Mouse (Mus musculus): ENCODE results near the gene Gm10160.
"Not testable (repeated sequence)": the region's sequence is repeated elsewhere in the genome, so short reads cannot be mapped to it uniquely, and the experiment has no call there.

The Gm10160 gene

DNA sequence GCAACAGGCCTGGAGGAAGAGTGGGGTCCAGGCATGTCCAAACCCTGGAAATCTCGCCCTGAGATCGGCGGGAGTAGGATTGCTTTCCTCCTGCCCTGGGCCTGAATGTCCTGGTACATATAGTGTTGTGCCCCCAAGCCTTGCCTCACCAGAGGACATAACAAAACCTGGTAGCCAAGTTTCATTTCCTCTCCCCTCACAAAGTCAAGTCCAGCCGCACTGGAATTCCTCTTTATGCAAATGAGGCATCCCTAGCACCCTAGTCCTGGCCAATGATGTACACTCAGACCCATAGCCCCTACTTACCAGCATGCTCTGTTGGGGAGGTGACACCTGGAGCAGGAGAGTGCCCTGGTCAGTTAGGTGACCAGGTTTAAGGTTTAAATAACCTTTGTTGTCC is 627 bp upstream of the Gm10160 start:
- no peak for DNase-seq

DNA sequence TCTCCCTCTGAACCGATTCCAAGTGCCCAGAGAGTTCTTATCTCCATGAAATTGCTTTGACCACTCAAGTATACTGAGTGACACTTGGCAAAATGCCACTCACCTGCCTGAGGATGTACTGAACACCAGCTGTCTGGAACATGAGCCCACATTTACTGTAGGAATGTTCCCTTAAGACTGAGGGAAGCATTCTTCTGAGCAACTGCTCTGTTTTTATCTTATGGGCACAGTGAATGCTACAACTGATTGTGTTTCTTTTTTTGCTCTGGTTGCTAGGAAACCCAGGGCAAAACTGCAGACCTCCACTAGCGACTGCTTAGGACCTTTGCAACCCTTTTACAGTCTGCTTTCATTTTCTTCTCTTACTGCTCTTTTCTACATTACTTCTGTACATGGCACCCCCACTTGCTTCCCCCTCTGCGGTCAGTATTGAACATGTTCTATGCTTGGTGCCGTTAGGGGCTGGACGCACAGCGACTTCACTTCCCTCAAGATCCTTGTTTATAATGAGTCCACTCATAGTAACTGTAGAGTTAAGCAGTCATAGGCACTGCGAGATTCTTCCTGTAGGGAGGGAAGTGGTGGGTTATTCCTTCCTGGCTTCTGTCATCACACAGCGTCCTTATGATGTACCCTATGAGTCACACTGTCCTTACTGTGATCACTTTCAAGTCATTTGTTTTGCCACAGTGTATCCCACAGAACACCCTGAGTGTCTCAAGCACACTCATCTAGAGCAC is 856 bp downstream of the Gm10160 start:
- no peak for DNase-seq

DNA sequence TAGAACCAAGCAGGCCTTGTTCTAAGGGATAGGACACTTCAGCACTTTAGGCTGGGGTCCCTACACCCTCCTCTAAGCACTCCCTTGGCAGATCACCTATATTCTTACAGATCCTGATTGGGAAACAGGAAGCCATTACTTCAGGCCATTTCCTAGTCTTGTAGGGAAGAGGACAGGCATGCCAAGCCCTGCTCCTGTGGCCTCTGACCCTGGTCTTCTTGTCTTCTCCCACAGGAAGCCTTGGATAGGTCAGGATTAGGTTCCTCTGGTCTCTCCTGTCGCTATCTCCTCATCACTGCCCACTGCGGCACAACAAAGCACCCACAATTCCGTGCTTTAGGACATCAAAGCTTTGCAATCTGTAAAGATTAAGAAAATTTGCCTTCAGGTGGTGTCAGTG is 3.9 kb downstream of the Gm10160 start:
- no peak for DNase-seq

DNA sequence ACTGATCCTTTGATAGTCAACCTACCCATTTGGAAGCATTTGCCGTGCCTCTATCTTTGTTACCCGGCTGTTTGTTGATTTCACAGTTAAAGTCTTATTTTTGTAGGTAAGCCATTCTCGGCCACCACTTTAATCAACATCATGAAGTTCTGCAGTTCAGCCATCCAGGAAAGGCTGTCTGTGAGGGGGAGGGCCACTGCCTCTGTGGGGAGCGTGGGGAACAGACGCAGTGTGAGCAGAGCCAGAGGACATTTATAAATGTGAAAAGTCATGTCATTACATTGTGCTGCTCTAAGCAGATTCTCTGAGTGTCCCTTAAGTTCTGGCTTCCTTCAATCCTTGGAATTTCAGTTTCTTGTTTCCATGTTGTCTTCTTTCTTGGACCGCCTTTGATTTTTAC is 5.4 kb downstream of the Gm10160 start:
- no peak for DNase-seq

DNA sequence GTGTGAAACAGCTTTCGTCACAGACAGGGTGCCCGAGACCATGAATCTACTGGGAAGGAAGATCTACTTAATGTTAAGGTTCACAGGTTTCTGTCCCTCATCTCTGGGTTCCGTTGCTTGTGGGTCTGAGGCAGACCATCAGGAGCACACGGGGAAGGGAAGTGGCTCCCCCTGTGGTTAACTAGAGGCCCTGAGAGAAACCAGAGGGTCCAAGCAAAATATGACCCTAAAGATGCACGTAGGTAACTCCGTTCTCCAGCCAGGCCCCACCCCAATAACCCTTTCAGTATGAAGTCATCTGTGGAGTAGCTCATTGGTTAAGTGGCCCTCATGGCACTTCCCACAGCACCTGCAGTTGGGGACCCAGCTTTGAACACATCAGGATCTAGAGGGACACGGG is 6.0 kb downstream of the Gm10160 start:
- DNase-seq, result no peak

DNA sequence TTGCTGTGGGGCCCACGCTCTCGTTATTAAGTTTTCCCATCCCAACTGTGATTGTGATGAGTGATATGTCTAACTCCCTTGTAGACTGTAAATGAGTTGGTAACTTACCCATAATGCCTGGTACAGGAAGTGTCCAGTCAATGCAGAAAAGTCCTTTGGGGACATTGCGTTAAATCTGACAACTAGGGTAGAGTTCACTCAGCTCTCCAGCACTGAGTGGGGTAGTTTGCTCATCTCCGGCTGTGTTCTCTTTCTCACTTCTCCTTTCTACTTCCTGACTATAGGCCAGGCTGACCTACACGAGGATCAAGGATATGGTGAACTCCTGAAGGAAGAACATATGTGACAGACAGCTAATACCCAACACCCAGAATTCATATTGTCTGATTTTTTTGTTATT is 6.4 kb downstream of the Gm10160 start:
- no peak for DNase-seq

DNA sequence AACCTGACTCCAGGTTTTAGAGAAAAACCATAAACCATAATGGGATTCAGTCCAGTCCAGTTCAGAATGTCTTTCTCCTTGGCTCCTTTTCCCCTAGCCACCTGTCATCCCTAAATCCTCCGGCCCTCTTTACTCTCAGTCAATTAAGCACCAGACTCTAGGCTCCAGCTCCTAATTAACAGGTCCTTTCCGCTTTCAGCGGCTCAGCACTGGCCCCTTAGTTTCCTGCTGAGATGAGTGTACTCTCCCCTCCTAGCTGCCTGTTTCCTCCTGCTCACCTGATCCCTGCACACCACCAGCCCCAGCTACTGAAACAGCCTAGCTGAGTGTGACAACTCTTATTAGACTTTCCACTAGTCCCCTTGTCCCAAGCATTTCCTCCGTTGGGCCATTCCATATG is 7.8 kb downstream of the Gm10160 start:
- no peak for DNase-seq

DNA sequence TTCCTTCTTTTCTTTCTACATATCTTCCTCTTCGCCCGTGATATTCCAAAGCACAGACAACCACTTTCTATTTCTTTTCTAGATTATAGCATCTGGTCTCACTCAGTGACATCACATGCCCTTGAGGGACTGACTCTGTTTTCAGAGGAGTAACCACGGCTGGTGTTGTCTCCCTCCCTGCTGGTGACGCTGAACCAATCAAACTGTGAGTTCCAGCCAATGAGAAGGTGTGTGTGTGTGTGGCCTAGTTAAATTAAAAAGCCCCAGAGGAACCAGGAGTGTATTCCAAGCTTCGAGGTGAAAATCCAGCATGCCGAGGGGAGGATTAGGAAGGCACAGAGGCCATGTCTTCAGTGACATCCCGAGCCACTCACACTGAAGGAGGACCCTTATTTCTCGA is 8.6 kb downstream of the Gm10160 start:
- no peak for DNase-seq

DNA sequence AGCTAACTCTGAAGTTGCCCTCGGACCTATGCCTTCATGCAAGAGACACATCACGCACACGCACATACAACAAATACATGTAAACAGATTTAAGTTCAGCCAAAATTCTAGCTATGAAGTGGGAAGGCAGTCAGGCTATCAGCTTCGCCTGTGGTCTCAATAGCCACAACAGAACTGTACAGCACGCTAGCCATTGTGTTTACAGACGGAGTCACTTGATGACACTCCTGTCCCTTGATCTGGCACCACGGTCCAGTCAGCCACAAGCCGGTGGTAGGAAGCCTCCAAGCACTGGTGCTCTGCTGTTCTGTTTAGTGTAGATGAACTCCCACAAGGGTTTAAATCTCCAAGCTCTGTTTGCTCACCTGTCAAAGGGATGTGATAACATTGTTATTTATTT is 9.6 kb downstream of the Gm10160 start:
- no peak for DNase-seq

DNA sequence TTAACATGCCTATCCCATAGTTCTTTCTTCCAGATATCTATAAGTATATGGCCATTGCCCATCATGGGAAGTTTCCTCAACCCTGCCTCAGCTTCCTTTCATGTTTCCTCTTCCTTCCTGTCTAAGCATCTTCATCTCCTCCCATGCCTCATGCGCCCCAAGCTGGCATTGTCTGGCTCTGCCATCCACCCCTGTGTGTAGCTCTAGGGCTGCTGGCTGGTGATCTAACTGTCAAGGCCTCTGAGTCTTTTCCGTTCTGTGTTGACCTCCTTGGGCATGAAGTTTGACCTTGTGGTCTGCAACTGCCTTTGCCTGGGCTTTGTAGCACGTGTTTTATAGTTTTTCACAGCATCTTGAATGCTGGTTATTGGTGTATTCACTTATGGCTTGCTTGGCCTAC is 10.3 kb downstream of the Gm10160 start:
- DNase-seq, result no peak

DNA sequence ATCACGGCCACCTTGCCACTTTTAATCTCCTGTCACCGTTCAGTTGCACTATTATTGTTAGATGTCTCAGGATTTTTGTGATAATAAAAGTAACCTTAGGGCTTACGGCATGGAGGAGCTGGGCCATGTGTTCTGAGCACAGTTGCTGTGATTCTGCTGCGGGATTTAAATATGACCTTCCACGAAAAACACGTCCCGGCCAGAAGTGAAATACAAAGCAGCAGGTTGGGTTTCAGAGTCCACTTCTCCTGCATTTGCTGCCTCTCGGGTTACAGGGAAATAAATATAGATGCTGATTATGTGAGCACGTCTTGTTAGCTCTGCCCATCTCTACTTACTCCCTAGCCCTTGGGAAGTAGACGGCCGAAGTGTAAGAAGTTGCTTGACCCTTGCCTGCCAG is 10.8 kb downstream of the Gm10160 start:
- DNase-seq, result no peak

DNA sequence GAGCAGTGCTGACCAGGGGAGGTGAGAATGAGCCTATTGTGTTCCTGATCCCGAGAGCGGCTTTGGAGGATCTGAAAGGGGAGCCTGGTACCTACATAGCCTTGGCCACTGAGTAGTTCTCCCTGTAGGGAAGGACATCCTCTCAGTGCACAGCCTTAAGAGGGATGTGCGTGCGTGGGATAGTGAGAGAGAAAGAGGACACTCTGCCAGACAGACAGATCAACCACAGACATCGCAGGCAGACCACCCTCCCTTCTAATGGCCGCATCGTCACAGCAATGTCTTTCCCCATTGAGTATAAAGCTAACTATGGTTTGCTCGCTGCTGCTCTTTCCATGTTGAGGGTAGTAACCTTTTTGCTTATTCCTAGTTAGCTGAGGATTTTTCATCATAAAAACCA is 11.7 kb downstream of the Gm10160 start:
- no peak for DNase-seq

DNA sequence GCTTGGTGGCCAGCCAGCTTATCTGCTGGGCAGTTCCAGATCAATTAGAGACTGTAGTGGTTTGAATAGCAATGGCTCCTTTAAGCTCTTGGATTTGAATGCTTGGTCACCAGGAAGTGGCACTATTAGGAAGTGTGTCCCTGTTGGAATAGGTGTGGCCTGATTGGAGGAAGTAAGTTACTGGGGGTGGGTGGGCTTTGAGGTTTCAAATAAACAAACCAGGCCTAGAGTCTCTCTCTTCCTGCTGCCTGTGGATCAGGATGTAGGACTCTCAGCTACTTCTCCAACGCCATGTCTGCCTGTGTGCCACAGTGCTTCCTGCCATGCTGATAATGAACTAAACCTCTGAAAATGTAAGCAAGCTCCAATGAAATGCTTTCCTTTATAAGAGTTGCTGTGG is 12.6 kb downstream of the Gm10160 start:
- no peak for DNase-seq

DNA sequence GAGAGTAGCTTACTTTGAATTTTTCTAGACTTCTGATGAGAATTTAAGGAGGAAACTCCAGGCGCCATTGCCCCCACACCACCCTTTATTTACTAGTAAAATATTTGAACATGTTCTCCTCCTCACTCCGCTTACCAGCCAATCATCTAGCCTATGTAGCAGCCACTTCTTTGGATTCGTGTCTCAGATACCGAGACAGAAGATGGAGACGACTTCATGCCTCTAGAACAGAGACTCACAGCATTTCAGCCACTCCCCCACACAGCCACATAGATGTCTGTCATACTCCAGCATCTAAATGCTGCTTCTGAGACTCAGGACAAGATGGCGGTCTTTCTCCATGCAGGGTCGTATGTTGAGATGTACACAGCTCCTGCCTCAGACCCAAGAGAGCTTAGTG is 13.5 kb downstream of the Gm10160 start:
- no peak for DNase-seq

DNA sequence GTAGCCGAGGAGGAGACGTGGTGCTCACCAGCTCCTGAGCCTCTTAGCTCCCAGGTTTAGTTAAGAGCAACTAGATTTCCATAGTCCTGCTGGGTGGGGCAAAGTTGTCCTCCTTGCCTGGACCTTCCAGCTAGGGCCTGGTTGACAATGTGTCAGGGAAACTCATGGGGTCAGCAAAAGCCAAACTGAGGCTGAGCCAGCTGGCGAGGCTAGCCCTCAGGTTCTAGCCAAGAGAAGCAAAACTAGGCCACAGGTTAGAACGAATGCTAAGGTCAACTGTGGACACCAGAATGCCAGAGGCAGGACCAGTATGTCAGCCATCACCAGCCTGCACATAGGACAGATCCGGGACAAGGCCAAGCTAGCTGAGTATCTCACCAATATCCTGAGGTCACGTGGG is 14.2 kb downstream of the Gm10160 start:
- peak; percentile 44 for DNase-seq

DNA sequence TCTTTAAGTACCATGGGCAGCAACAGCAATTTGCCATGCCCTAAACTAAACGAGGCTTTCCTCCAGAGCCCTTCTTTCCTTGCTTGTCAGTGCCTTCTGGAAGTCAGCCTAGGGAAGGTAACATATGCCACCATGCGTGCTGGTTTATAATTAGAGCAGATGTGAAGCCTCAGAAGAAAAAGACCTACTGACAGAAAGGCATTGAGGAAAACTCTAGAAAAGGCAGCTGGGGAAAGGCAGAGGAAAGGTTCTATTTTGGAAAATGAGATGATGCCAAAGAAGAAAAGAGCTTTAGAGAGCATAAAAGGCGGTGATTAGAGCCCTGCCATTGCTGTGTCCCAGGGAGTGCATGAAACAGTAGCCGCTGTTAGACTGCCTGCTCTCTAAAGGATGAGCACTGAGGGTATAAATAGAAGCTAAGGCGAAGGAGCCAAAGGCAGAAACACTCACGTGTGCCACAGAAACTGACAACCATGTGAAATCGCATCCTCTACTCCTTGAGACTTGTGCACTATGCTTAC is 14.9 kb downstream of the Gm10160 start:
- no peak for DNase-seq

DNA sequence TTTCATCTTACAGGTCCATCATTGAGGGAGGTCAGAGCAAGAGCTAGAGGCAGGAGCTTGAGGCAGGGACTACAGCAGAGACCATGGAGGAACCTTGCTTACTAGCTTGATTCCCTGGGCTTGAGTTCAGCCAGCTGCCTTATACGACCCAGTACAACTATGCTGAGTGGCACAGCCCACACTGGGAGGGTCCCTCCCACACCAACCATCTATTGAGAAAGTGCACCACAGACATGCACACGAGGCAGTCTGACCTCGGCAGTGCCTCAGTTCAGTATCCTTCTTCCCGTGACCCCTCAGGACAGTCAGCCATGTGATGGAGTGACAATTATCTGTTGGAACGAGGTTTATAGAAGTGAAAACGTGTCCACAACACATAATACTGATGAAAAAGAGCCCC is 15.8 kb downstream of the Gm10160 start:
- DNase-seq, result no peak

DNA sequence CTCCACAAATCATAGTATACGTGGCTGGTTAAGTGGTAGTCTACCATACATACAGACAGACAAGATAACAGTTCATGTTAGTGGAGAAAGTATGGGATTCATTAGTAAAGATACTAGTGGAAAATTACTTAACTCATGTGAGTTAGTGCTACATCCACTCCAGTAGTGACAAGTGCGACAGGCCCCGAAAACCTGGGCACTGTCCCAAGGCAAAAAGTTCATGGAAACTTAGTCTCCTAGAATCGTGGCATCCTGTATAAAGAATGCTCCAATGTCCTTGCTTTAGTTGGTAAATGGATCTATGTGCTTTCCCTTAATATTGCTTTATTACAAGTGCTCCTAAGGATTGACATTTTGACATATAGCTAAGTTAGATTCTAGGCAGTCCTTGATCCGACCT is 17.8 kb downstream of the Gm10160 start:
- DNase-seq, result not testable (repeated sequence)

DNA sequence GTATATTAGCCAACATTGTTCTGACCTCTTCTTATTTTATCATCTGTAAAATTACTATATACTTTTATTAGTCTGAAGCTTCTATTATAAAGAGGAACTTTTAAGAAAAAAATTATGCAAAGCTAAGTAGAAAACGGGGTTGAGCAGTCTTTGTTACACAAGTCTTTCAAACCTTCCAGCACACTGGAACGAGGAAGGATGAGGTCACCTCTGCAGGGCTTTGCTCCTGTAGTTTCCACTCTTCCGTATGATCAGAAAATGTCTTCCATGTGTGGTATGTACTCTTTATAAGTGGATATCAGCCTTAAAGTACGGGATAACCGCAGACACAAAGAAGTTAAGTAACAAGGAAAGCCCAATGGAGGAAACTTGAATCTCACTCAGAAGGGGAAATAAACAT is 20.2 kb downstream of the Gm10160 start:
- DNase-seq, result no peak

DNA sequence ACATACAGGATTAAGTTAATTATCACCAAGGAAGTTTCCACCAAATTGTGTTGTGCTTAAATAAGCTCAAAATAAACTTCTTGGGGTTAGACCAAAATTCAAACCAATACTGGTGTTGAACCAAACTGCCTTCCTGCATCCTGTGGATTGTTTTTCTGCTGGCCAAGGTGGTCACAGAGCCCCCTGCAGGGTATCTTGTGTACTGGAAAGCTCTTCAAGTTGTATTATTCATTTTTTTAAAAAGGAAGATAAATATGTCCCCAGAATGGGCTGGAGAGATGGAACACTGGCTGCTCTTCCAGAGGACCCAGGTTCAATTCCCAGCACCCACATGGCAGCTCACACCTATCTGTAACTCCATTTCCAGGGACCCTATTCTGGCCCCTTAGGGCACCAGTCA is 20.7 kb downstream of the Gm10160 start:
- DNase-seq, result no peak

DNA sequence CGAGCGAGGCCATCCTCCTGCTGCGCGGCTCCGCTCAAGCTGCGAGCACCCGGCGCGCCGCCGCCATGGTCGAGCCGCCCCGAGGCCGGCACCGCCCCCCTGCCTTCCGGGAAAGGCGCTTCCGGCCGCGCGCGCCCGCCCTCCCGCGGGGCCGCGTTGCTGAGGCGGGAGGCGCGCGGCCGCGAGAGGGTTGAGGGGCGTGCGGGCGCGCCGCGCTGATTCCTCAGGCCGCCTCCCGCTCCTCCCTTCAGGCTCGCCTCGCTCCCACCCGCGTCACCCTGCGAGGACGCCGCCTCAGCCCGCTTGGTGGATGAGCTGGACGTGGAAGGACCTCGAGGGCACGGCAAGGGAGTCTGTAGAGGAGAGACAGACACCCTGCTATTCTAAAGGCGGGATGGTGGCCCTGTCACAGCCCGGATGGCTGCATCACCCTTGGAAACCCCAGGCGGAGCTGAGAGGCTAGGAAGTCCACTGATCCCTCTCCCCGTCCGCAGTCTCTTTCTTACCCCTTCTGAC is 26.2 kb downstream of the Gm10160 start, which contains the start of gene Btbd1:
Gene Btbd1, minus strand, starts transcription at position 53 of the 516 bp plus-strand sequence.
- peak; percentile 88 for DNase-seq

DNA sequence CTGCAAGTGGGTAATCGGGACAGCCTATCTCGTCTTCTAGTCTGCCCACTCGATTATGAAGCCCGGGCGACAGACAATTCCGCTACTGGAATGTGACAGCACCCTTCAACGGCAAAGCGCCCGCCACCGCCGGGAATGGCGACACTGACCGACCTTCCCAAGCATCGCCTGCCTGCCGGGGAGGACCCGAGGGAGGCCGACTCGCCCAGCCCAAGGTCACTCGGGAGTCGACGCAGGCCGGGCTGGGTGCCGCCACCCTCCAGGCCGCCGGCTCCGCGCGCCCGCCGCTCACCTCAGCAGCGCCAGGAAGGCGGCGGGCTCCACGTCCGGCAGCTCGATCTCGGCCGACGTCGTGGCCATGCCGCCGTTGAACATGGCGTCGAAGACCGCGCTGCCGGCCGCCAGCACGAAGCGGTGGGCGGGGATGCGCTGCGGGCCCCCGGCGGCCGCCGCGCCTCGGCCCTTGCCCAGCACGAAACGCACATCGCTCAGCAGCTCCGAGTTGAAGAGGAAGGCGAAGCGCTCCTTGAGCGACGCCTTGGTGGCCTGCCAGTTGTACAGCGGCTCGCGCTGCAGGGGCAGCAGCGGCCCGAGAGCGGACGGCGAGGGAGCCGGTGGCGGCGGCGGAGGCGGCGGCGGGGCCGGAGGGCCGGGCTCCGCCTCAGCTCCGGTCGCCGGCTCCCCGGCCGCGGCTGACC is 26.8 kb downstream of the Gm10160 start:
- DNase-seq, result peak; percentile 77

DNA sequence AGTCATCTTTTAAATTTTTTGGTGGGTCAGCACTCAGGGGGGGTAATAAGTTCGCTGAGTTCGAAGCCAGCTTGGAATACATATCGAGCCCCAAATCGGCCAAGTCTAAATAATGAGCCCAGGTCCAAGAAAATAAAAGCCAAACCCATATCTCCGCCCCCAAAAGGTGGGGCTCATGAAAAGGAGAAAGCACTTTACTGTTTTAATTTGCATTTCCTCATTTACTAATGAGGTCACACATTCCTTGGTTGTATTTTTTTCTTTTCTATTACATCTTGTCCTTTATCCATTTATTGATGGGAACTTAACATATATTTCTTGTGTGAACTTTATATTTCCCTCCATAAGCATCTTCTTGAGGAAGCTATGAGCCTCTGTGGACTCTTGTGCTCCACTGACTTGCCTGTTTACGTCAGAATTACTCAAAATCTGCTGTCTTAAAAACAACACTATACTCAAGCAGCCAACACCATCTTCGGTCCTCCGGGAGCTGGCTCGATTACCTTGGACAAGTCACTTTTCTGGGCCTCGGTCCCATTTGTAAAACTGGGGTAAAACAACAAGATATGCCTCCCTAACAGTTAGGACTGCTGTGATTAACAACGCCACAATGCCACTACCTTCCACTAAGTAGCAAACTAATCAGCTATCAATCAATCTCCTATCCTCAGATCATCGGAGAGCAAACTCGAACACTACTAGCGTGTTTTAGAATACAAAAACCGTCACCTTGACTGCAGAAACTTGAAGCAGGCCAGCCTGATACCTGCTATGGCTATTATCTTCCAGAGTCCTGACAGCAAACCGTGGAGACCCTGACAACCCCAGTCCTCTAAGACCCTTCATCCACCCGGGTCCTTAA is 27.6 kb downstream of the Gm10160 start:
- peak; percentile 17 for DNase-seq

Data from kidney, adult 18-20 months (tissue).